Mouse (Mus musculus) heart, adult 2 months (tissue): Measurements from ENCODE around the gene Gm5580.

ENCODE experiments used
- CTCF ChIP-seq: fragments of 200-600 bp; IDR thresholded peaks from 2 replicates; pipeline ENCODE4 v1.8.1; 2022; ENCODE audit warnings: antibody characterized with exemption, mild to moderate bottlenecking, moderate library complexity
- EP300 ChIP-seq: fragments of 200-500 bp; IDR thresholded peaks from 2 replicates; pipeline ENCODE4 v1.6.1; 2011; ENCODE audit warnings: low read depth, low read length, control low read depth; ENCODE audit not compliant: insufficient read depth

GRCm38 (mm10) chr6:116514832-116515231, 36.1 kb upstream of the Gm5580 start:
- TF ChIP-seq CTCF (no peak), EP300 (no peak)
